Mouse (Mus musculus) bone marrow, adult 2 months (tissue): ENCODE results near the gene Cpvl.

Experiments
- CTCF ChIP-seq: fragments of 200-500 bp; IDR thresholded peaks from 2 replicates; pipeline ENCODE4 v1.5.1; 2011; ENCODE audit warnings: low read length, control low read depth; ENCODE audit not compliant: control insufficient read depth, insufficient read depth
- POLR2A ChIP-seq: fragments of 200-500 bp; IDR thresholded peaks from 2 replicates; pipeline ENCODE4 v1.6.1; 2011; ENCODE audit warnings: low read depth, mild to moderate bottlenecking, control low read depth, low read length, borderline replicate concordance; ENCODE audit not compliant: control insufficient read depth

GRCm38 (mm10) chr6:53904186-53904585 lies 74.3 kb downstream of the Cpvl start:
- TF ChIP-seq CTCF (no peak), POLR2A (no peak)
